Mouse (Mus musculus): ENCODE data around the gene 1810049J17Rik.

Gene 1810049J17Rik

DNA sequence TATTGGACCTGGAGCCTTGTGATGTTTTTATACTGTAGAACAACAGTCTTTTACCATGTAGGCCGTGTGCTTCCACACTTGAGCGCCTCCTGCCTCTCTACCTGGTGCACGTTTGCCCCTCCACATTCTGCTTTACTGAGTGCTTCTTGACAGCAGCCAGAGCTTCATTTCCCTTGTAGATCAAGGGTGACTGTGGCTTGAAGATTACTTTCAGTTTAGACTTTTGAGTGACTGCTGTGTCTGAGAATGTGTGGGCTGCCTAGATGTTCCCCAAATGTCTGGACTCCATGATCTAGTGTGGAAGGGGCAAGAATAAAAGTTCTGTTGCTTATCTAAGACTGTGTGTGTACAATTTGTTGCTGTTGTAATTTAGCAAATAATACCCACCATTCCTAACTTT is 27.3 kb upstream of the 1810049J17Rik start:
- no peak for DNase-seq (ENCODE audit: low spot score in 2 of 2)

- no peak for DNase-seq (ENCODE audit: low spot score in 2 of 2)
Measured at GRCm38 (mm10) chr15:12346916-12347315, 25.2 kb upstream of the 1810049J17Rik start.

- DNase-seq (ENCODE audit: low spot score in 2 of 2) = no peak
Measured at GRCm38 (mm10) chr15:12341401-12341758, 19.7 kb upstream of the 1810049J17Rik start.

GRCm38 (mm10) chr15:12340536-12341400 is 19.1 kb upstream of the 1810049J17Rik start:
- no peak for DNase-seq (ENCODE audit: low spot score in 2 of 2)

DNA sequence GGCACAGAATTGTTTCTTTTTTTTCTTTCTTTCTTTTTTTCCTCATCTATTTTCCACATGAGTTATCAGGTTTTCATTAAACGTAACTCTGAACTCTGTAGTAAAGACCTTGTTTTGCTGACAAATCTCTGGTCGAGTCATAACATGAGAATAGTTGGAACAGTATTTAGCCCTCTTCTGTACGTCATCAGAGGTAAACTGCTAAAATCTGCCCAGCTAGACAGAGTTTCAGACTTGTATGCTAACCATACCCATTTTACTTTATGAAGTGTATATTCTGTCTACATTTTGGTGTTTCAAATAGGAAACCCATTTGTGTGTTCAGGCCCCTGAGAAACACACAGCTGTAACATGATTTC is 16.1 kb upstream of the 1810049J17Rik start:
- DNase-seq (ENCODE audit: low spot score in 2 of 2) = no peak

DNA sequence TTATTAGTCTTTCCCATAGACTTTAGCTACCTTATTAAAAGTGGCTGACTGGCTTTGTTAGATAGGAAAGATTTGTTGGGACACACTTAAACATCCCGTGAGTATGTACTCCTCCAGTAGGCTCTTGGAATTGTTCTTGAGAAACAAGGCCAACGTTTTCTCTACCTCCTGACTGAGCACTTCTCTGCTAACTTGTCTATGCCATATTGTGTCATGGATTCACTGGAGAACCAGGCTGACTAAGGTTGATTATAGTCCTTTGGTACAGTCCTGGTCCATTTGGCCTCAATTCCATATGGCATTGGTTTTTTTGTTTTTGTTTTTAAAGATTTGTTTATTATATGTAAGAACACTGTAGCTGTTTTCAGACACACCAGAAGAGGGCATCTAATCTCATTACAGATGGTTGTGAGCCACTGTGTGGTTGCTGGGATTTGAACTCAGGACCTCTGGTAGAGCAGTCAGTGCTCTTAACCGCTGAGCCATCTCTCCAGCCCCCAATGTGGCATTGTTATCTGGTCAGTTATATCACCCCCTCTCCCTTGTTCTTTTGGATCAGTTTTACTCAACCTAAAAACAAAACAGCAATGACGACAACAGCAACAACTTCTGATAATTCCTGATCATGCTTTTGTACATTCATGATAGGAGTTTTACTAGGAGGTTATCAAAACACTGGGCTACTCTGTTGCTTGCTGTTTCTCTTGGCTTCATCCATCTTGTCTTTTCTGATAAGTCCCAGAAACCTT is 15.5 kb upstream of the 1810049J17Rik start:
- DNase-seq (ENCODE audit: low spot score in 2 of 2) = no peak

- no peak for DNase-seq (ENCODE audit: low spot score in 2 of 2)
Measured at GRCm38 (mm10) chr15:12334381-12334780, 12.7 kb upstream of the 1810049J17Rik start.

- no peak for DNase-seq (ENCODE audit: low spot score in 2 of 2)
Measured at GRCm38 (mm10) chr15:12331300-12331699, 9.6 kb upstream of the 1810049J17Rik start.

DNA sequence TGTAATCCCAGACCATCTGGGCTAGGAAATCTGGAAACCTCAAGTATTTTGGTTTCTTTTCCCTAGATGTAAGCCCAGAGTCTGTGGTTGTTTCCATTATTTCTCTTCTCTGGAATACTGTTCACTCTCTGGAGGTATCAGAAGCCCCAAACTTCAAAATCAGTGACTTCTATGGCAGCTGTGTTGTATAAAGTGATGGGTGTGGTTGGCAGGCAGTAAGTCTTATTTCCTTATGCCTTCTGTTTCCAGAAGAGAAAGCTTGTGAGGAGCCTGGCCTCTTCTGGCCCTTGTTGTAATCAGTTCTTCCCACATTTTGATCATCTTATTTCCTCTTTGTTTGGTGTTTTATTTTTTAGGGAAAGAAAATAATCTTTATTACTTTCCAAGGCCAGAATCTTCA is 9.2 kb upstream of the 1810049J17Rik start:
- no peak for DNase-seq (ENCODE audit: low spot score in 2 of 2)

DNA sequence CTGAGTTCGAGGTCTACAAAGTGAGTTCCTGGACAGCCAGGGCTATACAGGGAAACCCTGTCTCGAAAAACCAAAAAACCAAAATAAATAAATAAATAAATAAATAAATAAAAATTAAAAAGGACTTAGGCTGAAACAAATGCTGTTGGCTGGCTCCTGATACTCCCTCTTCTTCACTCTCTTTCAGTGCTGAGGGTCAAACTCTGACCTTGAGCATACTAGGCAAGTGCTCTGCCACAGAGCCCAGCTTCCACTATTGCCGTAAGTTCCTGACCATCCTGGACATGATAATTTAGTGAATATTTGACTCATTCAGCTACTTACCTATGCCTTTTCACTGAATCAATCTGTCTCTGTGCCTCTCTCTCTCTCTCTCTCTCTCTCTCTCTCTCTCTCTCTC is 8.7 kb upstream of the 1810049J17Rik start:
- no peak for DNase-seq (ENCODE audit: low spot score in 2 of 2)

GRCm38 (mm10) chr15:12324326-12324725 is 2.6 kb upstream of the 1810049J17Rik start:
- DNase-seq (ENCODE audit: low spot score in 2 of 2) = no peak

DNA sequence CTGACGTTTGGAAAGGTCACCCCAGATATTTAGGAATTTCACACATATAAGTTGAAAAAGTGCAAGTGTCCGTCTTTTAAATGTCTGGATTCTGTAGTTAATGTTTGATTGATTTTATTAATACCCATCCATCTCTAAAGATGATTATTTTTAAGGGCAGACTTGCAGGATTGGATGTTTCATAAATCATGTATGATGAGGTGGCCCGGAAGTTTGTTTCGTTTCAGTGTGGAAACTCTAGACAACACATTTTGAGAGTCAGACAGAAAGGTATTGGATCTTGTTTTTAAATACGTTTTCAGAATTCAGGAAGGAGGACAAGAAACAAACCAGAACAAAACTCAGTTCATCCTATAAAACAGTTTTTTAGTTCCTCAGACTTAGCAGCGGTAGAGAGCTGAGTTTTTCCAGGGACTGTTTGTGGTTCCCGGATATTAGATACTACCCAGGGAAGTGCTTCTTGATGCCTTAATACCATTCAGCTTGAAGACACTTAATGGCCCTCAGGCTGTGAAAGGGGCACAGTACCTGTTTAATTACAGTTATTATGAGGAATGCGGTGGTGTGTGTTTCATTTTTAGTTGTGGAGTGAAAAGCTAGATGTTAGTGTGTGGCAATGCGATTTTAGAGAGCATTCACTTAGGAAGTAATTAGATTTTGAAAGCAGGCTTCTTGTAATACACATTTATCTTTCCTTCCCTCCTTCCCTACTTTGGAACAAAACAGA is 1.1 kb upstream of the 1810049J17Rik start:
- no peak for DNase-seq (ENCODE audit: low spot score in 2 of 2)

DNA sequence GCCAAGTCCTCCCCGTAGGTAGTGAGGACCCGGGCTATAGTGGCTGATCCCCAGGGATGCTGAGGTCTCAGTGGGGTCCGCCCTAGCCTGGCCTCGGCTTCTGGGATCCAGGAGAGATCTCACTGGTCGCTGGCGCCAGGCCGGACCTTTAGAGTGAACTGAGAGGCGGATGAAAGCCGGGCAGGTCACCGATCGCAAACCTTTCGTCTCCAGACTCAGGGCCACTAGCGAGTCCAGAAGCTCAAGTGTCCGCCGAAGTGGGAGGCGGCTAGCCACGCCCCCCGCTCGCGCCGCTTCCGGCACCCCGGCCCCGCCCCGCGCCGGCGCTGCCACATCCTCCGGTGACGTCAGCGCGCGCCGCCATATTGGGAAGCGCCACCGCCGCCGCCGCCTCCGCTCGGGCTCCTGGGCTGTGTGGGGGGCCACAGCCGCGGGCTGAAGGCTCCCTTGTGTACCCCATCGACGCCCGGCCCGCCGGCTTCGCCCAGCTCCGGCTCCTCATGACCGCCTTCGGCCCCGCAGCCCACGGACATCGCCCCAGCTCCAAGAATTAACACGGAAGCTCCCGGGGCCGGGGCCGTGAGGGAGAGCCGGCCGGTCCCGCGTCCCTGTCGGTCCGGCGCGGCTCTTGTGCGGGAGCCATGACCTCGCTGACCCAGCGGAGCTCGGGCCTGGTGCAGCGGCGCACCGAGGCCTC is 460 bp downstream of the 1810049J17Rik start, which contains the start of gene Golph3:
TSS of gene Golph3 (plus strand) at position 360 of the 697 bp plus-strand sequence.
- DNase-seq (ENCODE audit: low spot score in 2 of 2) = peak; percentile 91 to 94

GRCm38 (mm10) chr15:12320441-12321090 is 1.1 kb downstream of the 1810049J17Rik start:
- DNase-seq (ENCODE audit: low spot score in 2 of 2) = no peak

GRCm38 (mm10) chr15:12319889-12320288 is 1.8 kb downstream of the 1810049J17Rik start:
- no peak for DNase-seq (ENCODE audit: low spot score in 2 of 2)

- DNase-seq (ENCODE audit: low spot score in 2 of 2) = no peak
Measured at GRCm38 (mm10) chr15:12318451-12318850, 3.2 kb downstream of the 1810049J17Rik start.

DNA sequence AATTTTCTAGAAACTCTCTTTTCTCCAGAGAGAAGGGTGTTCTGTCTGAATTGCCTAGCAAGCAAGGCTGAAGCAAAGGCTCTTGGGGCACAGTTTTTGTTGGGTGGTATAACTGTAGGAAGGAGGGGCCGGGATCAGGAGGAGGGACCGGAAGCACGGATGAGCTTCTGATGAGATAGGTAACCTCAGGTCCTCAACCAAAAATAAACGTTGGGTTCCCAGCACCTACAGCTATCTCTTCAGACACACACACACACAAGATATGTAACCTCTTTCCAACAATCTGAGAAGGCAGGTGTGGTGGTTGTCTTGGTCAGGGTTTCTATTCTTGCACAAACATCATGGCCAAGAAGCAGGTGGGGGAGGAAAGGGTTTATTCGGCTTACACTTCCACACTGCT is 4.4 kb downstream of the 1810049J17Rik start:
- DNase-seq (ENCODE audit: low spot score in 2 of 2) = no peak

- no peak for DNase-seq (ENCODE audit: low spot score in 2 of 2)
Measured at GRCm38 (mm10) chr15:12315996-12316395, 5.7 kb downstream of the 1810049J17Rik start.

GRCm38 (mm10) chr15:12314584-12314983 is 7.1 kb downstream of the 1810049J17Rik start:
- no peak for DNase-seq (ENCODE audit: low spot score in 2 of 2)

DNA sequence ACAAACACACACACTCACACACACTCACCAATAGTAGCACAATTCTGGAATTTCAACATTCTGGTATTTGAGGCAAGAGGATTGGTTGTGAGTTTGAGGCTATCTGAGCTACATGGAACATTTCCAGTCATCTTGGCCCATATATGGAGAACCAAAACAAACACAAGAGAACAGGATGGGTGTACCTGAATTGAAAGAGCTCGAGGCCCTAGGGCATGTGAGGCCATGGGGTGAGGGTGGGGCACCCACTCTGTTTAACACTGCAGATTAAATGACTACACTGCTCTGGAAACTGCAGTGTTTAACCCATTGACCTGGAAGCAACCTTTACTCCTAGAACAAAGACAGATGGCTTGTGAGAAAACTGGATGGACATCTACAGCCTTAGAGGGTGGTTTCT is 8.4 kb downstream of the 1810049J17Rik start:
- no peak for DNase-seq (ENCODE audit: low spot score in 2 of 2)

- no peak for DNase-seq (ENCODE audit: low spot score in 2 of 2)
Measured at GRCm38 (mm10) chr15:12311465-12311864, 10.2 kb downstream of the 1810049J17Rik start.

All from right cerebral cortex, postnatal 36 days (tissue).